Mouse (Mus musculus) spleen, adult 2 months (tissue): Measurements from ENCODE around the gene Smim13.

Experiments used
- CTCF ChIP-seq: fragments of 200-500 bp; IDR thresholded peaks from 2 replicates; pipeline ENCODE4 v1.5.1; 2011; ENCODE audit warnings: mild to moderate bottlenecking, inconsistent platforms; ENCODE audit not compliant: insufficient read depth, insufficient read length, insufficient replicate concordance; ENCODE audit errors: extremely low read depth
- POLR2A ChIP-seq: fragments of 200-500 bp; IDR thresholded peaks from 2 replicates; pipeline ENCODE4 v1.6.1; 2011; ENCODE audit warnings: low read depth, low read length, inconsistent platforms

- TF ChIP-seq CTCF (no peak), POLR2A (no peak)
Measured at GRCm38 (mm10) chr13:41233241-41233640, 16.4 kb upstream of the Smim13 start.
